Mouse (Mus musculus) olfactory bulb, adult 2 months (tissue): ENCODE results near the gene Ccn6.

Experiments used
- CTCF ChIP-seq: fragments of 200-500 bp; IDR thresholded peaks from 2 replicates; pipeline ENCODE4 v1.5.1; 2012; ENCODE audit warnings: low read depth, mild to moderate bottlenecking, low read length, moderate library complexity; ENCODE audit not compliant: insufficient read depth
- POLR2A ChIP-seq: fragments of 200-500 bp; IDR thresholded peaks from 2 replicates; pipeline ENCODE4 v1.6.1; 2012; ENCODE audit warnings: mild to moderate bottlenecking, low read depth, low read length, moderate library complexity; ENCODE audit not compliant: insufficient read depth

DNA sequence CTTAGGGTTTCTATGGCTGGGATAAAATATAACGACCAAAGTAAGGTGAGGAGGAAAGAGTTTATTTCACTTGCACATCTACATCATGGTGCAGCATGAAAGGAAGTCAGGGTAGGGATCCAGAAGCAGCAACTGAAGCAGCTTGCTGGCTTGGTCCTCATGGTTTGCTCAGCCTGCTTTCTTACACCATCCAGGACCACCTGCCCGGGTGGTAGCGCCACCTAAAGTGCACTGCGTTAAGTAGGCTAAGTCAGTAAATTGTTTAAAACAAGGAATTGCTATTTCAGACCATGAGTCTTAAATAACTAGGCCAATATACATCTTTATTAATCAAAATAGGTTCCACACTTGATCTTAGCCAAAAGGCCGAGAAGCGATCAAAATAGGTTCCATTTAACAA lies 24.8 kb downstream of the Ccn6 start:
- no peak for TF ChIP-seq POLR2A
- no peak for TF ChIP-seq CTCF
